Mouse (Mus musculus) mouse embryonic stem cell (cell line): ENCODE measurements at regions not wholly inside any gene's neighbourhood (a gene's known extent, or its start where the extent isn't known, plus 50 kb on each side); places are given as distances from the start of the nearest gene placed in this dataset.

ENCODE experiments used
- in situ Hi-C, 2 experiments: fragments of 300-500 bp; cut with MboI; formaldehyde crosslinking; loops; 1 replicate in 1 of 2; 3 replicates in 1 of 2; pipeline ENCODE4 v1.14.3; 2019 to 2020; ENCODE audit warnings: low sequenced_read_pairs in 2 of 2, low pct_unique_long_range_greater_than_20kb in 1 of 2, mixed read lengths in 1 of 2; ENCODE audit not compliant: unreplicated experiment in 1 of 2

- in situ Hi-C loops = no loop called here
Measured at GRCm38 (mm10) chr4:55838568-55838967, 306.3 kb upstream of the Klf4 start.

- in situ Hi-C loops = no loop called here
Measured at GRCm38 (mm10) chr4:55824047-55824760, 291.9 kb upstream of the Klf4 start.

GRCm38 (mm10) chr4:55823583-55823982, 291.3 kb upstream of the Klf4 start:
- in situ Hi-C loops = no loop called here

GRCm38 (mm10) chr4:55817035-55817818, 285.0 kb upstream of the Klf4 start:
- in situ Hi-C loops = no loop called here

- in situ Hi-C loops = no loop called here
Measured at GRCm38 (mm10) chr4:55815832-55816231, 283.6 kb upstream of the Klf4 start.

- in situ Hi-C loops = no loop called here
Measured at GRCm38 (mm10) chr4:55812846-55813245, 280.6 kb upstream of the Klf4 start.

- in situ Hi-C loops = no loop called here
Measured at GRCm38 (mm10) chr4:55811656-55812055, 279.4 kb upstream of the Klf4 start.

GRCm38 (mm10) chr4:55808501-55808900, 276.2 kb upstream of the Klf4 start:
- in situ Hi-C loops = no loop called here

- in situ Hi-C loops = no loop called here
Measured at GRCm38 (mm10) chr4:55806799-55807198, 274.5 kb upstream of the Klf4 start.

GRCm38 (mm10) chr4:55805255-55806051, 273.2 kb upstream of the Klf4 start:
- in situ Hi-C loops = no loop called here

GRCm38 (mm10) chr4:55802101-55802500, 269.8 kb upstream of the Klf4 start:
- in situ Hi-C loops = no loop called here

- in situ Hi-C loops = no loop called here
Measured at GRCm38 (mm10) chr4:55798099-55798498, 265.8 kb upstream of the Klf4 start.

- in situ Hi-C loops = no loop called here
Measured at GRCm38 (mm10) chr4:55781329-55781847, 249.1 kb upstream of the Klf4 start.

- in situ Hi-C loops = no loop called here
Measured at GRCm38 (mm10) chr4:55779581-55779980, 247.3 kb upstream of the Klf4 start.

- in situ Hi-C loops = no loop called here
Measured at GRCm38 (mm10) chr4:55775858-55776257, 243.6 kb upstream of the Klf4 start.

GRCm38 (mm10) chr4:55774571-55774970, 242.3 kb upstream of the Klf4 start:
- in situ Hi-C loops = no loop called here

GRCm38 (mm10) chr4:55769656-55770055, 237.4 kb upstream of the Klf4 start:
- in situ Hi-C loops = no loop called here

- in situ Hi-C loops = no loop called here
Measured at GRCm38 (mm10) chr4:55768325-55768724, 236.1 kb upstream of the Klf4 start.

- in situ Hi-C loops = no loop called here
Measured at GRCm38 (mm10) chr4:55767133-55767532, 234.9 kb upstream of the Klf4 start.
